In genomic region chr7:14622556-14623542, GRCm38 (mm10) we compare ENCODE assay signal across 11 mouse cellular contexts. TPM values are rescaled to one million over a fixed set of nuclear protein-coding genes. Genes with fewer than 3 reads are reported as not detected.
DNase-seq lines count a peak whose midpoint lies in the region; ATAC-seq and TF ChIP-seq lines count a peak whose summit lies in the region.
"Not testable (repeated sequence)": the region's sequence is repeated elsewhere in the genome, so short reads cannot be mapped to it uniquely, and the experiment has no call there.
"Had no signal": no experiment of that assay in that cellular context is flagged by ENCODE, and none has a peak within 500 bp of the region (broad histone marks: within the 10 kb centered on the region; RNA-seq: fewer than 3 reads in every experiment).

No protein-coding gene starts in this region.

- peak overlapping the region; percentile 68 for H3K4me3 ChIP-seq in ES-Bruce4 (ENCODE audit: low read depth, low read length)
- H3K4me3 ChIP-seq in gastrocnemius, adult 2 months, result peak overlapping the region; percentile 62
- peak overlapping the region; percentile 27 for H3K4me3 ChIP-seq in neural tube, embryonic 14.5 days (ENCODE audit: low read depth, low read length)

- WGBS in neural tube, embryonic 14.5 days, result 5% methylated on average over 54 of the region's 132 CpGs

- intact Hi-C loops in gastrocnemius, adult 2 months (cut with DNase I); heart, postnatal 10 days (cut with DNase I): not testable (repeated sequence)

- not testable (repeated sequence) for TF ChIP-seq EP300 in ES-Bruce4 (IDR thresholded peaks at IDR 0.05; ENCODE audit: insufficient read depth, low read depth, low read length)

- not testable (repeated sequence) for H3K36me3 ChIP-seq in ES-Bruce4 (ENCODE audit: control insufficient read depth, insufficient read depth, low read length, poor library complexity, severe bottlenecking); neural tube, embryonic 14.5 days (ENCODE audit: control insufficient read depth, insufficient read depth, low read length)

- peaks cover 14% of the 10 kb centered on the region for H3K9me3 ChIP-seq in ES-Bruce4 (replicated peaks; ENCODE audit: control insufficient read depth, insufficient read depth, low read length, poor library complexity, severe bottlenecking)
- H3K9me3 ChIP-seq in neural tube, embryonic 14.5 days (ENCODE audit: control insufficient read depth, low read length), result not testable (repeated sequence)

- DNase-seq in embryo, embryonic 10.5 days (ENCODE audit: low spot score), result peak; percentile 10
- peak; percentile 28 for DNase-seq in gastrocnemius, adult 2 months
- DNase-seq in heart, postnatal 10 days, result peak; percentile 13 to 26
- DNase-seq in kidney, adult 18-20 months, result peak; percentile 12
- peak; percentile 32 for DNase-seq in liver
- DNase-seq in lung, postnatal 4 days, result peak; percentile 41 to 66

- not testable (repeated sequence) for TF ChIP-seq POLR2A in ES-Bruce4 (IDR thresholded peaks at IDR 0.05; ENCODE audit: insufficient read depth, low read length)

- H3K27me3 ChIP-seq in ES-Bruce4 (ENCODE audit: control insufficient read depth, insufficient read depth, low read length, poor library complexity, severe bottlenecking); neural tube, embryonic 14.5 days (ENCODE audit: control insufficient read depth, insufficient read depth, low read length): not testable (repeated sequence)

- peak; percentile 93 for ATAC-seq in neural tube, embryonic 14.5 days (ENCODE audit: low read depth)

- not testable (repeated sequence) for H3K4me1 ChIP-seq in ES-Bruce4 (ENCODE audit: control insufficient read depth, insufficient read depth, low read length); neural tube, embryonic 14.5 days (ENCODE audit: control insufficient read depth, insufficient read depth, low read length)

- peak overlapping the region; percentile 31; the same call in 1 of the 2 replicates for H3K4me2 ChIP-seq in neural tube, embryonic 14.5 days (ENCODE audit: low read depth, low read length)

- peak overlapping the region; percentile 96 for H3K9ac ChIP-seq in ES-Bruce4 (ENCODE audit: low read depth, poor library complexity, severe bottlenecking)
- peak overlapping the region; percentile 41; the same call in 1 of the 2 replicates for H3K9ac ChIP-seq in neural tube, embryonic 14.5 days (replicated peaks; ENCODE audit: low read depth, low read length)

- peak overlapping the region; percentile 41 for H3K27ac ChIP-seq in ES-Bruce4 (ENCODE audit: insufficient read depth, low read length)
- H3K27ac ChIP-seq in gastrocnemius, adult 2 months; neural tube, embryonic 14.5 days (ENCODE audit: low read depth, low read length): not testable (repeated sequence)

- TF ChIP-seq CTCF in ES-Bruce4 (IDR thresholded peaks at IDR 0.05; ENCODE audit: low read depth, low read length); gastrocnemius, adult 2 months (IDR thresholded peaks at IDR 0.05): not testable (repeated sequence)

RNA-seq across cellular contexts. Expression of gene Obox7, which starts 36.4 kb away (rescaled TPM):
- polyA plus RNA-seq in ES-Bruce4 (2011; ENCODE audit: insufficient read depth, insufficient read length, low read depth, missing spikeins), result not detected in 2 replicates
- total RNA-seq in gastrocnemius, adult 2 months (2021), result not detected
- total RNA-seq in heart, postnatal 10 days (2021), result not detected
- polyA plus RNA-seq in neural tube, embryonic 14.5 days (2014; fragmentation: Nextera tagmentation; extraction: Ambion mirVana), result not detected in 2 replicates
- total RNA-seq: layer of hippocampus, adult 18-20 months; left cerebral cortex, postnatal 4 days had no signal
- polyA plus RNA-seq: thymus, adult 2 months had no signal

RNA-seq across cellular contexts. Expression of gene Vmn1r90, which starts 59.5 kb away (rescaled TPM):
- 0.66 and 1.9 TPM in 2 replicates for polyA plus RNA-seq in ES-Bruce4 (2011; ENCODE audit: insufficient read depth, insufficient read length, low read depth, missing spikeins)
- not detected for total RNA-seq in gastrocnemius, adult 2 months (2021)
- total RNA-seq in heart, postnatal 10 days (2021), result under 1 TPM; 0.05 TPM
- polyA plus RNA-seq in neural tube, embryonic 14.5 days (2014; fragmentation: Nextera tagmentation; extraction: Ambion mirVana), result 0.70 and 0.72 TPM in 2 replicates
- polyA plus RNA-seq: thymus, adult 2 months had no signal
